Mouse (Mus musculus): Measurements from ENCODE around the gene Ccdc78. TPM values are rescaled to one million over a fixed set of nuclear protein-coding genes. Genes with fewer than 3 reads are reported as not detected.

Gene Ccdc78
- polyA plus RNA-seq, 1 experiment: not detected

GRCm38 (mm10) chr17:25791320-25791842, 5.0 kb downstream of the Ccdc78 start:
- H3K36me3 ChIP-seq (ENCODE audit: control insufficient read depth): peaks cover 45% of the 10 kb centered on the region
- H3K27me3 ChIP-seq (ENCODE audit: control insufficient read depth): no peaks in the 10 kb centered on the region
- peaks cover 61% of the 10 kb centered on the region for H3K4me1 ChIP-seq (ENCODE audit: control insufficient read depth)
- no peak for TF ChIP-seq TAL1 (IDR thresholded peaks at IDR 0.05; ENCODE audit: low read length)
- TF ChIP-seq GATA1 (IDR thresholded peaks at IDR 0.05; ENCODE audit: low read length): no peak
- no peaks in the 10 kb centered on the region for H3K9me3 ChIP-seq (ENCODE audit: control insufficient read depth, low read length)
- peak overlapping the region; percentile 87 for H3K4me3 ChIP-seq (replicated peaks)

GRCm38 (mm10) chr17:25791843-25792527, 5.6 kb downstream of the Ccdc78 start:
- H3K36me3 ChIP-seq (ENCODE audit: control insufficient read depth): peaks cover 41% of the 10 kb centered on the region
- H3K4me1 ChIP-seq (ENCODE audit: control insufficient read depth): peaks cover 61% of the 10 kb centered on the region
- peak overlapping the region; percentile 87 for H3K4me3 ChIP-seq (replicated peaks)
- no peaks in the 10 kb centered on the region for H3K9me3 ChIP-seq (ENCODE audit: control insufficient read depth, low read length)
- no peaks in the 10 kb centered on the region for H3K27me3 ChIP-seq (ENCODE audit: control insufficient read depth)
- TF ChIP-seq GATA1 (IDR thresholded peaks at IDR 0.05; ENCODE audit: low read length): no peak; the same call in 1 of the 2 replicates
- no peak for TF ChIP-seq TAL1 (IDR thresholded peaks at IDR 0.05; ENCODE audit: low read length)

GRCm38 (mm10) chr17:25792615-25793014, 6.2 kb downstream of the Ccdc78 start, which contains the start of gene Fam173a:
TSS of gene Fam173a (minus strand) at chr17:25792901.
- H3K27me3 ChIP-seq (ENCODE audit: control insufficient read depth): no peaks in the 10 kb centered on the region
- H3K4me1 ChIP-seq (ENCODE audit: control insufficient read depth): peaks cover 67% of the 10 kb centered on the region

GRCm38 (mm10) chr17:25794197-25794596, 7.8 kb downstream of the Ccdc78 start:
- no peaks in the 10 kb centered on the region; the same call in 1 of the 2 replicates for H3K27me3 ChIP-seq (ENCODE audit: control insufficient read depth)
- H3K36me3 ChIP-seq (ENCODE audit: control insufficient read depth): peaks cover 21% of the 10 kb centered on the region
- H3K9me3 ChIP-seq (ENCODE audit: control insufficient read depth, low read length): no peaks in the 10 kb centered on the region
- H3K4me3 ChIP-seq (replicated peaks): no peak overlapping the region
- H3K4me1 ChIP-seq (ENCODE audit: control insufficient read depth): peaks cover 68% of the 10 kb centered on the region
- TF ChIP-seq GATA1 (IDR thresholded peaks at IDR 0.05; ENCODE audit: low read length) (no peak), TAL1 (IDR thresholded peaks at IDR 0.05; ENCODE audit: low read length) (no peak)

More at GRCm38 (mm10) chr17:25792615-25793014, 6.2 kb downstream of the Ccdc78 start, which contains the start of gene Fam173a:
- H3K9me3 ChIP-seq (ENCODE audit: control insufficient read depth, low read length): no peaks in the 10 kb centered on the region
- no peak for TF ChIP-seq TAL1 (IDR thresholded peaks at IDR 0.05; ENCODE audit: low read length)
- no peak for TF ChIP-seq GATA1 (IDR thresholded peaks at IDR 0.05; ENCODE audit: low read length)
- H3K36me3 ChIP-seq (ENCODE audit: control insufficient read depth): peaks cover 35% of the 10 kb centered on the region
- peak within 1 kb of the TSS; percentile 87 for H3K4me3 ChIP-seq (replicated peaks)

GRCm38 (mm10) chr17:25794998-25795397, 8.6 kb downstream of the Ccdc78 start:
- Histone ChIP-seq H3K4me1 (ENCODE audit: control insufficient read depth) (peaks cover 68% of the 10 kb centered on the region), H3K4me3 (replicated peaks) (no peak overlapping the region), H3K36me3 (ENCODE audit: control insufficient read depth) (peaks cover 13% of the 10 kb centered on the region), H3K9me3 (ENCODE audit: control insufficient read depth, low read length) (no peaks in the 10 kb centered on the region), H3K27me3 (ENCODE audit: control insufficient read depth) (no peaks in the 10 kb centered on the region; the same call in 1 of the 2 replicates)
- TF ChIP-seq TAL1 (IDR thresholded peaks at IDR 0.05; ENCODE audit: low read length) (no peak), GATA1 (IDR thresholded peaks at IDR 0.05; ENCODE audit: low read length) (no peak)

GRCm38 (mm10) chr17:25795609-25796092, 9.3 kb downstream of the Ccdc78 start, which contains the start of gene AC134908.4:
TSS of gene AC134908.4 (minus strand) at chr17:25795659.
- Histone ChIP-seq H3K4me3 (replicated peaks) (peak within 1 kb of the TSS; percentile 82), H3K36me3 (ENCODE audit: control insufficient read depth) (peaks cover 9% of the 10 kb centered on the region), H3K4me1 (ENCODE audit: control insufficient read depth) (peaks cover 66% of the 10 kb centered on the region), H3K9me3 (ENCODE audit: control insufficient read depth, low read length) (no peaks in the 10 kb centered on the region), H3K27me3 (ENCODE audit: control insufficient read depth) (no peaks in the 10 kb centered on the region; the same call in 1 of the 2 replicates)
- TF ChIP-seq TAL1 (IDR thresholded peaks at IDR 0.05; ENCODE audit: low read length): no peak
- TF ChIP-seq GATA1 (IDR thresholded peaks at IDR 0.05; ENCODE audit: low read length): no peak

GRCm38 (mm10) chr17:25796211-25796771, 9.9 kb downstream of the Ccdc78 start:
- peaks cover 59% of the 10 kb centered on the region for H3K4me1 ChIP-seq (ENCODE audit: control insufficient read depth)
- peaks cover 7% of the 10 kb centered on the region for H3K36me3 ChIP-seq (ENCODE audit: control insufficient read depth)
- peak overlapping the region; percentile 82 for H3K4me3 ChIP-seq (replicated peaks)
- peaks cover 2% of the 10 kb centered on the region for H3K27me3 ChIP-seq (ENCODE audit: control insufficient read depth)
- H3K9me3 ChIP-seq (ENCODE audit: control insufficient read depth, low read length): no peaks in the 10 kb centered on the region
- TF ChIP-seq TAL1 (IDR thresholded peaks at IDR 0.05; ENCODE audit: low read length) (no peak), GATA1 (IDR thresholded peaks at IDR 0.05; ENCODE audit: low read length) (no peak)

- H3K9me3 ChIP-seq (ENCODE audit: control insufficient read depth, low read length): no peaks in the 10 kb centered on the region
- peaks cover 7% of the 10 kb centered on the region for H3K36me3 ChIP-seq (ENCODE audit: control insufficient read depth)
- peaks cover 8% of the 10 kb centered on the region for H3K27me3 ChIP-seq (ENCODE audit: control insufficient read depth)
- peak within 1 kb of the TSS; percentile 82 for H3K4me3 ChIP-seq (replicated peaks)
- TF ChIP-seq GATA1 (IDR thresholded peaks at IDR 0.05; ENCODE audit: low read length): no peak
- no peak for TF ChIP-seq TAL1 (IDR thresholded peaks at IDR 0.05; ENCODE audit: low read length)
- peaks cover 52% of the 10 kb centered on the region for H3K4me1 ChIP-seq (ENCODE audit: control insufficient read depth)
Observed at GRCm38 (mm10) chr17:25796951-25797369, 10.6 kb downstream of the Ccdc78 start, which contains the start of gene Metrn. TSS of gene Metrn (minus strand) at chr17:25797136.

- H3K36me3 ChIP-seq (ENCODE audit: control insufficient read depth): no peaks in the 10 kb centered on the region
Observed at GRCm38 (mm10) chr17:25801029-25801428, 14.6 kb downstream of the Ccdc78 start.

More at GRCm38 (mm10) chr17:25801029-25801428, 14.6 kb downstream of the Ccdc78 start:
- TF ChIP-seq TAL1 (IDR thresholded peaks at IDR 0.05; ENCODE audit: low read length): no peak
- no peak for TF ChIP-seq GATA1 (IDR thresholded peaks at IDR 0.05; ENCODE audit: low read length)
- Histone ChIP-seq H3K4me3 (replicated peaks) (no peak overlapping the region), H3K27me3 (ENCODE audit: control insufficient read depth) (peaks cover 36% of the 10 kb centered on the region), H3K4me1 (ENCODE audit: control insufficient read depth) (peaks cover 14% of the 10 kb centered on the region), H3K9me3 (ENCODE audit: control insufficient read depth, low read length) (no peaks in the 10 kb centered on the region)

Measured in erythroblast, embryonic 14.5 days (primary cell).